Mouse (Mus musculus) cerebellum, postnatal 14 days (tissue): ENCODE data around the gene Stkld1.

ENCODE experiments used
- DNase-seq, 2 experiments: peaks; one replicate each; pipeline ENCODE4 v3.0.0; 2021; ENCODE audit warnings: mixed read lengths in 2 of 2

The Stkld1 gene

GRCm38 (mm10) chr2:26963923-26964723 lies 30.3 kb downstream of the Stkld1 start, which contains the start of gene Rexo4:
Rexo4 (minus strand) TSS chr2:26964386.
- DNase-seq = peak; percentile 96 to 97

DNA sequence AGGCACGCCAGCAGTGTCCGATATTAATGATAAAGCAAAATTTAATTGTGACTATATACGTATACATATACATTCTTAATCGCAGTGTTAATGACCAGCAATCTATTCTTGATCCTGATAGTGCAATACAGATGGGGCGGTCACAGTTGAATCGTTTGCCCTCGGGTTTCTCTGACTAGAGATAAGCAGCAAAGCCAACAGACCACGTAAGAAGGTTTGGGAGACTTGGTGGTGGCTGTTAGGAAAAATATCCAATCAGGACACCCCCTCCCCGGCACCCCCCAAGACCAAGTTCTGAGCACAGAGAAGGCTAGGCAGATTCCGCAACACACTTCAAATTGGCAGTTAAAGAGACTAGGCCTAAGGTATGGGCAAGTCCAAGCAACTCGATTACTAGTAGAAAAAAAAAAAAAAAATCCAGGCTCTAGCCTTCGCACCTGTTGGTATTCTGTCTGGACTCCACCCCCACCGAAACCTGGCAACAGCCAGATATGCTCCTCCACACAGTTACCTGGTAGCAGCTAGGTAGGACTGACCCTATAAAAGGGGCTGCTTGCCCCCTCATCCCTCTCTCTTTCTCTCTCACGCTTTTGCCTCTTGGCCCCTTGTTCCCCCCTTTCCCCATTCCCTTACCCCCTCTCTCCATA lies 31.0 kb downstream of the Stkld1 start:
- peak; percentile 18 to 27 for DNase-seq

DNA sequence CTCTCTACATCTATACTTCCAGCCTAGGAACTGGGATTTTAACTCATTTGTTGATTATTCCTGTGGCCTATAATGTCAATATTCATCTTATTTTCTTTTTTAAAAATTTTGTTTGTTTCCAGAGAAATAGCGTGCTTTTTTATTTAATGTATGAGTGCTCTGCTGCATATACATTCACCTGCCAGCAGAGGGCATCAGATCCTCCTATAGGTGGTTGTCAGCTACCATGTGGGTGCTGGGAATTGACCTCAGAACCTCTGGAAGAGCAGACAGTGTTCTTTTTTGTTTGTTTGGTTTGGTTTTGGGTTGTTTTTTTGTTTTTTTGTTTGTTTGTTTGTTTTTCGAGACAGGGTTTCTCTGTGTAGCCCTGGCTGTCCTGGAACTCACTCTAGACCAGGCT lies 33.4 kb downstream of the Stkld1 start:
- no peak for DNase-seq

DNA sequence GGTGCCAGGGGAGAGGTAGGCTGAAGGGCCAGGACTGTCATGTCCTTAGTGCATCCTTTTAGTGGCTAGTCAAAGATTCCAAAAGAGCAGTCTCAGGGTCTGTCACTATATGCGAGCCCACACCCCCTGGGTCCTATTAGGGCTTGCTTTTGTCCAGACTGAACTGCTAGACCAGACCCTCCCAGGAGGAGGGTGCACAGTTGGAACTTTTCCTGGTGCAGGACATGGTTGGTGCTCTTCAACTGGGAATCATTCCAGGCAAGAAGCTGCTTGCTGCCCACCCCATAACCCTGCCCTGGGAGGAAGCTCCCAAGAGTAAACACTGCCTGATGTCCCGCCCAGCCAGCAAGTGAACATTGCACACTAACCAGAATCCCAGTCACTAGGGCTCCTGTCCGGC lies 39.3 kb downstream of the Stkld1 start, which contains the start of gene Adamts13:
Adamts13 (plus strand) TSS at position 301 of the 400 bp plus-strand sequence.
- no peak for DNase-seq

GRCm38 (mm10) chr2:26973960-26974359 lies 40.1 kb downstream of the Stkld1 start:
- no peak for DNase-seq

DNA sequence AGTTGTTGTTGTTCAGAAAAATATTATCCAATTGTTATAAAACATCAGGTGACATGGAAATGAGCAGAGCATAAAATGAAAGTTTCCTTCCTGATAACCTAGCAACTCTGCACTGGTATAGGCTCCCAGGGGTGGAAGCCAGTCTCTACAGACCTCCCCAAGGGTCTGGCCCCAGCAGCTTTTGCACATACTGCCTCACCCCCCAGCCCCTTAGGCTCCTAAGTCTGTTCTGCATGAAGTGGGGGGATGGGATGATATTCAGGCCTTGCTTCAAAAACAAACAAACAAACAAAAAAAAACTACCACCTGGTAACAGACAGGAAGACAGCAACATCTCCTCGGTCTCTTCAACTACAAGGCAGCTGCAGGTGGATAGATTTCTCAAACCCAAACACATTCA lies 46.5 kb downstream of the Stkld1 start:
- DNase-seq = no peak

DNA sequence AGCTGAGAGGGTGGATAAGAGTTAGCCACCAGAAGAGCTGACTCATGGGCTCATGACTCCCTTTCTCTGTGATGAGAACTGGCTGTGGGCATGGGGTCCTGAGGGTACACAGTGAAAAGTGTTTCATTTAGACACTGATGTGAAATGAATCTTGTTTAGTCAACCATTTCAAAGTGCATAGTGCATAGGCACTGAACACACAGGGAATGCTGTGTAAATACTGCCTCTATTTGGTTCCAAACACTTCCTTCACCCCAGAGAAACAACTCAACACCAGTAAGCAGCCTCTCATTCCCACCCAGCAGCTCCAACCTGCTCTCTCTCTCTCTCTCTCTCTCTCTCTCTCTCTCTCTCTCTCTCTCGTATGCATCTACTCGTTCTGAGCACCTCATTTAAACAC lies 50.3 kb downstream of the Stkld1 start:
- DNase-seq = no peak

DNA sequence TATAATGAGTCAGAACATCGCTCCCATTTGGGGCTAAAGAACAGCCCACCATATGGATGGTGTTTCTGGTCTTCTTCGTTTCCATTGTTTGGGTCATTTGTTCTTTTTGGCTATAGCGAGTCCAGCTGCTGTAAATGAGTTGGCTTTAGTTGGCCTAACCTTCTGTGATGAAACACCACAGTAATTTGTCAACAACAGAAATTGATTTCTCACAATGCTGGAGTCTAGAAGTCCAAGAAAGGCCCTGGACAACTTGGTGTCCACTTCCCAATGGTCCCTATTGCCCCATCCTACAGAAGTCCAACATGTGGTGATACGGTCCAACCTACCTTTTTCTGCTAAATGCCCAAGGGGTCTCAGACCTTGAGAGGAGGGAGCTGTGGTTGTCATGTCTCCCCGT lies 50.8 kb downstream of the Stkld1 start:
- DNase-seq = no peak

DNA sequence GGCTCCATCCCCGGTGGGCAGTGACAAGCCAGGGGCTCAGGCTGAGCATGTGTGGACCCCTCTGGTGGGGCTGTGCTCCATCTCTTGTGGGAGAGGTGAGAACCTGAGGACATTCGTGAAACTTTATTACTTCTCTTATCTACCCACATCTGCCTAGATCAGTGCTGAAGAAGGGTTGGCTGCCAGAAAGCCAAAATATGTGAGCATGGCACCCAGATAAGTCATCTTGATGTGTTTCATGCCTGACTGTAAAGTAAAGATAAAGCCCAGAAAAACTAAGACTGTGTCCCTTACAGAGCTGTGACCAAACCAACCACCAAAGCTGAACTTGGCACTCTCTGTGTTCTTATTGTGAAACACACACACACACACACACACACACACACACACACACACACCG lies 60.1 kb downstream of the Stkld1 start:
- no peak for DNase-seq

DNA sequence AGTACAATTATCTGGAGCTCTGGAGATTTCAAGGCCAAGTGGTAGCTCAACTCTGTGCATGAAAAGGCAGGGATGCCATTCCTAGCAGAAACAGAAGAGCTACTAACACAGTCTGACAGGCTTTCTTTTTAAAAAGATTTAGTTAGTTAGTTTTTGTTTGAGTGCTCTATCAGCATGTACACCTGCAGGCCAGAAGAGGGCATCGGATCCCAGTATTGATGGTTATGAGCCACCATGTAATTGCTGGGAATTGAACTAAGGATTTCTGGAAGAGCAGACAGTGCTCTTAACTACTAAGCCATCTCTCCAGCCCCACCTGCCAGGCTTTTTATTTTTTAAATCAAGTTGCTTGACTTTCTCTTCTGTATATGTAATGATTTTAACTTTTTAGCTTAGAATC lies 63.7 kb downstream of the Stkld1 start:
- no peak for DNase-seq

DNA sequence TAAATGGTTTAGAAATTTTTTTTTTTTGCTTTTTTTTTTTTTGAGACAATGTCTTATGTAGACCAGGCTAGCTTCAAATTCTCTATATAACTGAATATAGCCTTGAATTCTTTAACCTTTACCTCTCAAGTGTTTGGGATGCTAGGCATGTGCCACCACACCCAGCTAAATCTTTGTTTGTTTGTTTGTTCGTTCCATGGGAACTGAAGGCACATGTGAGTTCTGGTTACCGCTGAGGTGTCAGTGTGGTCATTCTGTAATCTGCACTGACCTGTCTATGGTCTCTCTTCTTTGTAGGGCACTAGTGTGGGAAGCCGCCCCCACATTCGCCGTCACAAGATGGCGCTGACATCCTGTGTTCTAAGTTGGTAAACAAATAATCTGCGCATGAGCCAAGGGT lies 64.1 kb downstream of the Stkld1 start:
- no peak for DNase-seq
